Mouse (Mus musculus) lung, embryonic 14.5 days (tissue): ENCODE results near the gene Fosb. TPM values are rescaled to one million over a fixed set of nuclear protein-coding genes. Genes with fewer than 3 reads are reported as not detected.

Experiments
- ATAC-seq: fragments of 200-750 bp; cut with Nextera tagmentation; 2 replicates; pipeline ENCODE4 v1.8.0; 2017; ENCODE audit warnings: mild to moderate bottlenecking, moderate TSS enrichment, moderate library complexity; ENCODE audit not compliant: insufficient read depth
- DNase-seq: peaks from one replicate; pipeline ENCODE4 v3.0.0-alpha.2; 2015
- H3K27ac ChIP-seq: fragments of 300-500 bp; sonication (generic); 2 replicates; pipeline ENCODE4 v1.5.1; 2014; ENCODE audit warnings: low read depth, mild to moderate bottlenecking, moderate library complexity
- H3K27me3 ChIP-seq: fragments of 300-500 bp; sonication (generic); 2 replicates; pipeline ENCODE4 v1.6.1; 2014; ENCODE audit warnings: low read length, control low read depth; ENCODE audit not compliant: insufficient read depth
- H3K36me3 ChIP-seq: fragments of 300-500 bp; sonication (generic); 2 replicates; pipeline ENCODE4 v1.6.1; 2014; ENCODE audit warnings: control low read depth; ENCODE audit not compliant: insufficient read depth
- H3K4me1 ChIP-seq: fragments of 300-500 bp; sonication (generic); 2 replicates; pipeline ENCODE4 v1.6.1; 2014; ENCODE audit warnings: antibody characterized with exemption, control low read depth; ENCODE audit not compliant: insufficient read depth
- H3K4me2 ChIP-seq: fragments of 300-500 bp; sonication (generic); 2 replicates; pipeline ENCODE4 v1.6.1; 2014; ENCODE audit warnings: mild to moderate bottlenecking
- H3K4me3 ChIP-seq: fragments of 300-500 bp; sonication (generic); 2 replicates; pipeline ENCODE4 v1.5.1; 2014; ENCODE audit warnings: low read depth, low read length
- H3K9ac ChIP-seq: fragments of 300-500 bp; sonication (generic); 2 replicates; pipeline ENCODE4 v1.6.1; 2014
- H3K9me3 ChIP-seq: fragments of 300-500 bp; sonication (generic); 2 replicates; pipeline ENCODE4 v1.6.1; 2016; ENCODE audit warnings: low read depth, low read length, control low read depth
- CTCF ChIP-seq: IDR thresholded peaks from 2 replicates; pipeline ENCODE4 v1.5.1; 2016; ENCODE audit warnings: antibody characterized with exemption, low read depth
- WGBS: fragments of 180-500 bp; shearing (Covaris S2); extraction: QIAGEN DNeasy Blood & Tissue Kit; methylation state at CpG from one replicate; pipeline ENCODE4 v1.1.7; 2014; 5-methylcytosine and 5-hydroxymethylcytosine counted together
- polyA plus RNA-seq: library from polyadenylated mRNA; unstranded; fragments of >200 nt; fragmentation: Nextera tagmentation; extraction: Ambion mirVana; gene quantifications from 2 replicates; pipeline ENCODE4 v1.2.1, GENCODE M21; 2014

Fosb gene
- polyA plus RNA-seq, 1 experiment from 2014 or later = not detected

- no peak overlapping the region for H3K9ac ChIP-seq
- H3K4me1 ChIP-seq = no peaks in the 10 kb centered on the region
- no peak overlapping the region for H3K27ac ChIP-seq
- TF ChIP-seq CTCF = no peak
- H3K27me3 ChIP-seq = no peaks in the 10 kb centered on the region
- H3K9me3 ChIP-seq = no peaks in the 10 kb centered on the region
- DNase-seq (no peak), ATAC-seq (no peak)
- H3K4me3 ChIP-seq = no peak overlapping the region
- H3K36me3 ChIP-seq = peaks cover 61% of the 10 kb centered on the region
- 88% methylated on average over 8 of the region's 8 CpGs for WGBS
- no peak overlapping the region for H3K4me2 ChIP-seq
These were observed 40.4 kb upstream of the Fosb start for GRCm38 (mm10) chr7:19350221-19350620.

DNA sequence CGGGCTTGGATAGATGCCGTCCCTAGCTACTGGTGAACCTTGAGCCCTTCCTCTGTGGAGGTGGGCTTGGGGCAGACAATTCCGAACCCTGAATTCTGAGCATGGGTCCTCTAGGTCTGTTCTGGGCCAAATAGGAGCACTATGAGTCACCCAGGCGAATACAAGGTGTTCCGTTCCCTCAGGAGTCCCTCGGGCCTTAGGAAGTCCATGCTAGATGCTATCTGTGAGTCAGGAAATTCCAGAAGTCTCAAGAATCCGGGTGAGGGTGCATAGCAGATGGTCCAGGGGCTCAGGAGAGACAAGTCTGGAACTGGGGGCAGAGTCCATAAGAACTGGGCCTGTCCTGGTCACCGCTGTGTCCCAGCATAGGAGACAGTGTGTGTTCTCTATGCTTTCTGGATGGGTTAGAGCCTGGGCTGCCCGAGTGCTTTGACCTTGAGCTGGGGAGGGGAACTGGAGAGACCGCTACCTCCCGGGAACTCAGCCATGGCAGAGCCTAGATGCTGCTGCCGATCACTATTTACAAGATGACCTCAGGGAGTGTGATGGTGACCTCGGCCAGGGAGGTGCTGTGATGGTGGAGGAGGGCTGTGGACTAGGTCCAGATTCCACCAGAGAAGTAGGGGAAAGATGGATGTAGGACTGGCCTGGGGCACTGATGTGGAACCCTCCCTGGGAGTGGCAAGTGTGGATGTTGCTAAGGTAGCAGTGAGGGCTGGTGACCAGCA is 39.5 kb upstream of the Fosb start:
- Histone ChIP-seq H3K9me3 (no peaks in the 10 kb centered on the region), H3K9ac (no peak overlapping the region), H3K36me3 (peaks cover 52% of the 10 kb centered on the region), H3K4me3 (no peak overlapping the region), H3K27me3 (no peaks in the 10 kb centered on the region), H3K27ac (no peak overlapping the region), H3K4me1 (no peaks in the 10 kb centered on the region), H3K4me2 (no peak overlapping the region)
- no peak for DNase-seq
- 82% methylated on average over 13 of the region's 13 CpGs for WGBS
- TF ChIP-seq CTCF = no peak
- no peak for ATAC-seq

DNA sequence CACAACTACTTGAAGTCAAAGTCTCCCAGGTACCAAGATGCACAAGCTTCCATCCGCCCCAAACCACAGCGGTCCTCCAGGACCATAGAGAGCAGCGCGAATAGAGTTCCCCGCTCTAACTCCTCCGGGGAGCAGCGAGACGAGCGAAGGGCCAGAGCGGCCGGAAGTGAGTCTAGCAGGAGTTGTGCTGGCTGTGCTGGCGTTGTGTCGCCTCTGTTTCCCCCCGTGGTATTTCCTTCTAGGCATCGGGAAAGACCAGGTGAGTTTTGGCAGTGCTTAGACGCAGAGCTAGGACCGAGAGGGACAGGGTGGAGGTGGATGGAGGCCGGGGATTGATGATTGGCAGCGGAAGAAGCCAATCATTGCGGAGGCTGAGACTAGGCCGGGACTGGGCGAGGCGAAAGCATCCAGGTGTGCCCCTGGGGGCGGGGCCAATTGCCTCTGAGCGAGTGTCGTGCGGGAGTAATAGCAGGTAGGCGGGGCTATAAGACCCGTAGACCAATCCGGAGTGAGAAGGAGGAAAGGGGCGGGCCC is 35.2 kb upstream of the Fosb start:
- Histone ChIP-seq H3K36me3 (peaks cover 19% of the 10 kb centered on the region), H3K4me3 (peak overlapping the region; percentile 70), H3K4me2 (peak overlapping the region; percentile 83), H3K9ac (peak overlapping the region; percentile 70), H3K9me3 (no peaks in the 10 kb centered on the region), H3K27me3 (peaks cover 12% of the 10 kb centered on the region), H3K27ac (peak overlapping the region; percentile 88; the same call in 1 of the 2 replicates), H3K4me1 (no peaks in the 10 kb centered on the region; the same call in 1 of the 2 replicates)
- TF ChIP-seq CTCF = 0 out of 2 replicates have a peak, but pooled peaks have one; percentile 2
- under 1% methylated on average over 31 of the region's 31 CpGs for WGBS
- ATAC-seq = peak; percentile 89
- DNase-seq = peak; percentile 97

DNA sequence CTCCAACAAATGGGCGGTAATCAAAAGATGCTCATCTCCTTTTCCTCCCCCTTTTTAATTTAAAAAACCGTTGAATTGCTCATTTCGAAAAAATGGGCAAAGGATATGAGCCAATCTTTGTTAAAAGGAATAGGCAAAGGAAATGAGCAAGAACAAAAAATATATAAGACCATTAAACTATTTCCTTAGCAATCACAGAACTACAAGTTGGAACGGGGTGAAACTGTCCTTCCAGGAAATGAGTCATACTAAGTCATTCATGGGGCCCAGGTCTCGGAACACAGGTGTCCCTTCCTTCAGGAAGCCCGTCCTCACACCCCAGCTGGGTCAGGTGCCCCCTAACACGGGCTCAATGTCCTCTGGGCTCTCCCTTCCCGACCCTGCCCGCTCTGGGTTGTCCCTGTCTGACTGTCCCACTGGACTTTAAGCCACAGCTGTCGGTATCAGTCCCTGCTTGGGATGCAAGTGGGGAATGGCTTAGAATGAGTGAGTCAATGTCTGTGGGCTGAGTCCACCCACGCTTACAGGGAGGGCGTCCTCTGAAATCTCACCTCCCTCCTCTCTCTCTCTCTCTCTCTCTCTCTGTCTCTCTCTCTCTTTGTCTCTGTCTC is 34.5 kb upstream of the Fosb start, which contains the start of gene Ercc1:
Gene Ercc1, plus strand, starts transcription at position 542 of the 611 bp plus-strand sequence.
- peak within 1 kb of the TSS; percentile 70 for H3K4me3 ChIP-seq
- H3K4me1 ChIP-seq = no peaks in the 10 kb centered on the region; the same call in 1 of the 2 replicates
- H3K9ac ChIP-seq = peak within 1 kb of the TSS; percentile 70
- H3K27ac ChIP-seq = peak within 1 kb of the TSS; percentile 88; the same call in 1 of the 2 replicates
- no peak for TF ChIP-seq CTCF
- DNase-seq (no peak), ATAC-seq (no peak)
- 23% methylated on average over 12 of the region's 12 CpGs for WGBS
- H3K4me2 ChIP-seq = peak within 1 kb of the TSS; percentile 83
- H3K9me3 ChIP-seq = no peaks in the 10 kb centered on the region
- peaks cover 12% of the 10 kb centered on the region for H3K27me3 ChIP-seq
- peaks cover 13% of the 10 kb centered on the region for H3K36me3 ChIP-seq

DNA sequence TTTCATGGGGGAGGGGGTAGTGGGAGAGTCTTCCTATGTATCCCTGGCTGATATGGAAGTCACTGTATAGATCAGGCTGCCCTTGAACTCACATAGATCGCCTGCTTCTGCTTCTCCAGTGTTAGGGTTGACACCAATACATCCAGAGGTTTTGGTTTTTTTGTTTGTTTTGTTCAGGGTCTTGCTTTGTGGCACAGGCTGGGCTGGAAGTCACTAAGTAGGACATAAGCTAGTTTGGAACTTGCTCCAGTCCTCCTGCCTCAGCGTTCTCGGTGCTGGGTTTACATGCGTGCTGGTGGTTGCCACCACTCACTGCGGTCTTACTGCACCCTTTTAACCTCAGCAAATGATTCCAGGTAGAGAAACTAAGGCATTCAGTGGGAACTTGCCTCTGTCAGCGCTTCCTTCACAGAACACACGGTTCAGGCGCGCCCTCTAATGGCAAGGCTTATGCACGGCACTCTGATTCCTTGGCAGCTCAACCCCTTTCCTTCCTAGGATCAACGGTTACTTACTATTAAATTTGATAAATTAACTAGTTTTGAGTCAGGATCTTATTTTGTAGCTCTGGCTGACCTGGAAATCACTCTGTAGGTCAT is 33.5 kb upstream of the Fosb start:
- no peaks in the 10 kb centered on the region for H3K9me3 ChIP-seq
- no peaks in the 10 kb centered on the region; the same call in 1 of the 2 replicates for H3K4me1 ChIP-seq
- peak; percentile 90 for TF ChIP-seq CTCF
- WGBS = 1% methylated on average over 11 of the region's 11 CpGs
- H3K9ac ChIP-seq = no peak overlapping the region
- DNase-seq (peak; percentile 93), ATAC-seq (no peak)
- no peak overlapping the region for H3K4me3 ChIP-seq
- H3K27ac ChIP-seq = no peak overlapping the region
- peak overlapping the region; percentile 94 for H3K4me2 ChIP-seq
- H3K36me3 ChIP-seq = peaks cover 3% of the 10 kb centered on the region; the same call in 1 of the 2 replicates
- peaks cover 12% of the 10 kb centered on the region for H3K27me3 ChIP-seq

GRCm38 (mm10) chr7:19342481-19343027 is 32.7 kb upstream of the Fosb start:
- H3K4me2 ChIP-seq = peak overlapping the region; percentile 94
- H3K4me1 ChIP-seq = no peaks in the 10 kb centered on the region; the same call in 1 of the 2 replicates
- no peaks in the 10 kb centered on the region for H3K9me3 ChIP-seq
- TF ChIP-seq CTCF = peak; percentile 98
- peaks cover 12% of the 10 kb centered on the region for H3K27me3 ChIP-seq
- peak overlapping the region; percentile 60; the same call in 1 of the 2 replicates for H3K27ac ChIP-seq
- ATAC-seq (no peak), DNase-seq (peak; percentile 94)
- H3K9ac ChIP-seq = peak overlapping the region; percentile 48
- H3K36me3 ChIP-seq = no peaks in the 10 kb centered on the region
- H3K4me3 ChIP-seq = peak overlapping the region; percentile 47
- WGBS = 1% methylated on average over 27 of the region's 27 CpGs
